Mouse (Mus musculus) cerebellum, adult 2 months (tissue): ENCODE measurements at regions not wholly inside any gene's neighbourhood (a gene's known extent, or its start where the extent isn't known, plus 50 kb on each side); places are given as distances from the start of the nearest gene placed in this dataset.

ENCODE experiments used
- CTCF ChIP-seq: fragments of 200-500 bp; IDR thresholded peaks from 2 replicates; pipeline ENCODE4 v1.5.1; 2011; ENCODE audit warnings: low read depth, mild to moderate bottlenecking, control low read depth, low read length, moderate library complexity, borderline replicate concordance; ENCODE audit not compliant: insufficient read depth
- POLR2A ChIP-seq: fragments of 200-500 bp; IDR thresholded peaks from 2 replicates; pipeline ENCODE4 v1.6.1; 2011; ENCODE audit warnings: low read length, control low read depth, borderline replicate concordance; ENCODE audit not compliant: insufficient read depth

DNA sequence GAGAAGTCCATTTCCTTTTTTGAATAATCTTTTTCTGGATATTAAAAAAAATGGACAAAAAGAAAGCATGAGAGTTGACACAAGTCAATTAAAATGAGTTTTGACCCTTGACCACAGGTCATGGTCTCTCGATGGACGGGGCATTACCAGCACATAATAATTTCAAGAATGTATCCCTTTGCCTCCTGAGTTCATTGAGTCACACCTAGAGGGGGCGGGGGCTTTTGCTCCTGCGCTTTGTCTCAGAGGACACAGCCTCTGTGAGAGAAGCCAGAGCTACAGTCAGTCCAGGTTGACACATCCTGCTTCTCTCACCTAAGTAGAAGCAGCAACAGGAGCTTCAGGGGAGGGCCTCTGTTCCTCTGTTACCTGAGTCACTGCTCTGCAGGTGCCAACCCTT is 50.0 kb upstream of the Pkdcc start:
- no peak for TF ChIP-seq CTCF
- no peak for TF ChIP-seq POLR2A
